Mouse (Mus musculus) olfactory bulb, adult 2 months (tissue): ENCODE measurements around the gene Gm5868.
"Not testable (repeated sequence)": the region's sequence is repeated elsewhere in the genome, so short reads cannot be mapped to it uniquely, and the experiment has no call there.

Source experiments
- CTCF ChIP-seq: fragments of 200-500 bp; IDR thresholded peaks from 2 replicates; pipeline ENCODE4 v1.5.1; 2012; ENCODE audit warnings: low read depth, mild to moderate bottlenecking, low read length, moderate library complexity; ENCODE audit not compliant: insufficient read depth
- POLR2A ChIP-seq: fragments of 200-500 bp; IDR thresholded peaks from 2 replicates; pipeline ENCODE4 v1.6.1; 2012; ENCODE audit warnings: mild to moderate bottlenecking, low read depth, low read length, moderate library complexity; ENCODE audit not compliant: insufficient read depth

DNA sequence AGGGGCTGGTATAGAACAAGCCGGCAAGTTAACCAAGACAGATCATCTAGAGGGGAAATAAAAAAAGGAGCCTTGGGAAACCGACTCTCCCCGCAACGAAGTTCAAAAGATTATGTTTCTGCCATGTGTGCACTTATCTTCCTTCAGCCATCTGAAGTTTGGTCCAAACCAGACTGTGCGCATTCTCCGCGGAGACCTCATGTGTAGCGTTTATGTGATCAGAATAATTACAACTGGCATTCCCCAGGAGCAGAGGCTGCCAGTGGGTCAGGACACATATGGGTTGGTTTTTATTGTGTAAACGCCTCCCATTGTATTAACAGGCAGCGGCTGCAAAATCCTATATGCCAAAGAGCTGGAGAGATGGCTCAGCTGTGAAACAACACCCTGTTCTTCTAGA lies 7.8 kb downstream of the Gm5868 start:
- not testable (repeated sequence) for TF ChIP-seq CTCF, POLR2A
